Mouse (Mus musculus): Measurements from ENCODE around the gene Eps8. TPM values are rescaled to one million over a fixed set of nuclear protein-coding genes. Genes with fewer than 3 reads are reported as not detected.
A peak's percentile ranks its signal among the peaks of the same experiment; 100 is the strongest.

Eps8 gene
- polyA plus RNA-seq, 1 experiment from 2014 or later: 1.7 TPM

DNA sequence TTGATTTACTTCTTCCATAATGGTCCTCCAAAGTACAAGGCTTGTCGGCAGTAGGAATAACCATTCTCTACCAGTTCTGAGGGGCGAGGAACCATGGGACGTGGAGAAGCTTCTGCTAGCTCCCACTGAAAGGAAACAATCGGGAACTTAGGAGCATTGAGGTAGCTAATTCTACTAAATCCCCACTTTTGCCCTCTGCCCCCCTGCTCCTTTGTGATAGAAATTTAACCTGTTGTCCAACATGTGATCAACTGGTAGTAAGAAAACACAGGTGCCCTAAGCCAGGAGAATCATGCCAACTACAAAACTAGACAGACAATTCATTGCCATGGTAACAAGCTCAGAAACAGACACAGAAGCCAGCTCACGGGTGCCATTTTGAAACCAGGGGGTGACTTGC lies 71.6 kb downstream of the Eps8 start:
- Histone ChIP-seq H3K4me3 (replicated peaks) (no peak overlapping the region), H3K27me3 (no peaks in the 10 kb centered on the region), H3K9me3 (replicated peaks) (no peaks in the 10 kb centered on the region), H3K27ac (no peak overlapping the region), H3K4me2 (no peak overlapping the region), H3K9ac (no peak overlapping the region), H3K36me3 (no peaks in the 10 kb centered on the region), H3K4me1 (replicated peaks) (no peaks in the 10 kb centered on the region)
- 76% methylated on average over 5 of the region's 5 CpGs for WGBS (ENCODE audit: insufficient replicate concordance)
- DNase-seq (no peak), ATAC-seq (ENCODE audit: low read depth) (no peak)

DNA sequence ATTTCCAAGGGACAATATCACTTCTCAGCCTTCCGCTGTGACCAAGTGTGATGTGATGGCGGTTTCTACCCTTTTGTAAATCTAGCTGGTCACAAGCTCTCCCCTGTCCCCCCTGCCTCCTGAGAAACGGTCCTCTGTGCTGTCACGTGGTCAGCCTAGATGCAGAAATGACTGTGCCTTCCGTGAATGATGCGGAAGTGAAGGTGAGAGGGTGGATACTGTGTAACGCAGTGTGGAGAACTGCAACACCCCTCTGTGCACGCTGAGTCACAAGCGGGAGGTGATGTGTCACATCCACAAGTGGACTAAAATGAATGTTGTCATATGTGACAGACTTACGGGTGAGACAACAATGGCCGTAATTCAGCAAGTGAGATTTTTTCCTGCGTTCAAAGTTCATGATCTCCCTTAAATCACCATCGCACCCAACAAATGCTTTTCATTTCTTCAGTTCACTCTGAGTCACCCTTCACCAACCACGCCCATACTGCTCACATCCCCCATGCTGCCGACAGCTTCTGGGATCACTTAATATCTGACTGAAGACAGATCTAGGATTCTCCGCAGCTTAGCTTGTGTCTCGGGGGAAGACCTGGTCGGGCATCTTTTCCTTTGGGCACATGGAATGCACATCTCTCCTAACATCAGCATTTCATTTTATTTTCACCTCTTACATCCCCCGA lies 72.3 kb downstream of the Eps8 start:
- H3K36me3 ChIP-seq: no peaks in the 10 kb centered on the region
- no peaks in the 10 kb centered on the region for H3K27me3 ChIP-seq
- WGBS (ENCODE audit: insufficient replicate concordance): 69% methylated on average over 19 of the region's 19 CpGs
- no peak overlapping the region for H3K4me3 ChIP-seq (replicated peaks)
- no peaks in the 10 kb centered on the region for H3K9me3 ChIP-seq (replicated peaks)
- H3K9ac ChIP-seq: no peak overlapping the region
- no peaks in the 10 kb centered on the region for H3K4me1 ChIP-seq (replicated peaks)
- DNase-seq (no peak), ATAC-seq (ENCODE audit: low read depth) (no peak)
- H3K4me2 ChIP-seq: no peak overlapping the region
- no peak overlapping the region for H3K27ac ChIP-seq

DNA sequence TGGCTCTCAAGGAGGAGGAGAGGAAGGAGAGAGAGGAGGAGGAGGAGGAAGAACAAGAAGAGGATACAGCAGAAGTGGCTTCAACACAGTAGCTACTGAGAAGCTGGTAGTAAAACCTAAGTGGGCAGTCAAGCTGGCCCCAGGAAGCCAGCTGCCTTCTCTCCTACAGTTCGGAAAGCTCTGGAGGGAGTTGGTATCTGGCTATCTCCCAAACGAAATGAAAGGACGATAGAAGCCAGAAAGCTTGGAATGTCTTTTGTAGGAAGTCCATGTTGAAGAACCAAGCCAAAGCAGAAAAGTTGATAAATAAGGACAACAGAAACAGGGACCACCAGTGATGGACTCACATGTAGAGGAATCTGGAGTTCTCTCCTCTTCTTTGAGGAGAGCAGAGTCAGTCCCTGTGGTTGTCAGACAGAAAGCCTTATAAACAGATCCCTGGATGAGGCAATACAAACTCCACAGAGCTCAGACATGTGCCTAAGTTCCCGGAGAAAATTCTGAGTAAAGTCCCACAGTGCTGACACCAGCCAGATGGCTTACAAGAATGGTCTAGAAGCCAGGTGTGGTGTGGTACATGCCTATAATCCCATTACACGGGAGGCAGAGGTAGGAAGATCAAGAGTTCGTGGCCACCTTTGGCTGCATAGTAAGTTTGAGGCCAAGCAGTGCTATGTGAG lies 73.2 kb downstream of the Eps8 start:
- Histone ChIP-seq H3K4me1 (replicated peaks) (0 out of 2 replicates have a peak, but pooled peaks cover 4% of the 10 kb centered on the region), H3K27me3 (no peaks in the 10 kb centered on the region), H3K36me3 (no peaks in the 10 kb centered on the region), H3K4me3 (replicated peaks) (no peak overlapping the region), H3K27ac (no peak overlapping the region), H3K9ac (no peak overlapping the region), H3K4me2 (no peak overlapping the region), H3K9me3 (replicated peaks) (no peaks in the 10 kb centered on the region)
- WGBS (ENCODE audit: insufficient replicate concordance): 75% methylated on average over 6 of the region's 6 CpGs
- no peak for ATAC-seq (ENCODE audit: low read depth)
- no peak for DNase-seq

DNA sequence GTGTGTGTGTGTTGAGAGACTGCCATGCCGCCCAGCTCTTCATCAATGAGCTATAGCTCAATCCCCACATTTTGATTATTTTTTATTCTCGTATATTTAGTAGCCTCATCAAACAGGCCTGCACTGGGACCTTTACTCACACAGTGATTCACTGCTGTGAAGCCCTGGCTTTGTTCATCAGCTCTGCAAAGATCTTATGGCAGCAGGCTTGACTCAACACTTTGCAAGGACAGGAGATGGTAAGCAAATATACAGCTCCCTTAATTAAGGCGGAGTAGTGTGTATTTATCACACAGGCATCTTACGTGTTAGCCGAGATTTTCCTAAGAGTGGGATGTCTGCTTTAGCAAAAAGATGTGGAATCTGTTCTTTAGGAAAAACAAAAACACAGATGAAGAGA lies 74.2 kb downstream of the Eps8 start:
- H3K9me3 ChIP-seq (replicated peaks): no peaks in the 10 kb centered on the region
- ATAC-seq (ENCODE audit: low read depth) (no peak), DNase-seq (no peak)
- H3K9ac ChIP-seq: no peak overlapping the region
- H3K27me3 ChIP-seq: no peaks in the 10 kb centered on the region
- H3K4me3 ChIP-seq (replicated peaks): no peak overlapping the region
- 0 out of 2 replicates have a peak, but pooled peaks cover 4% of the 10 kb centered on the region for H3K4me1 ChIP-seq (replicated peaks)
- WGBS (ENCODE audit: insufficient replicate concordance): 78% methylated on average over 5 of the region's 5 CpGs
- no peak overlapping the region for H3K27ac ChIP-seq
- H3K36me3 ChIP-seq: no peaks in the 10 kb centered on the region
- H3K4me2 ChIP-seq: no peak overlapping the region

DNA sequence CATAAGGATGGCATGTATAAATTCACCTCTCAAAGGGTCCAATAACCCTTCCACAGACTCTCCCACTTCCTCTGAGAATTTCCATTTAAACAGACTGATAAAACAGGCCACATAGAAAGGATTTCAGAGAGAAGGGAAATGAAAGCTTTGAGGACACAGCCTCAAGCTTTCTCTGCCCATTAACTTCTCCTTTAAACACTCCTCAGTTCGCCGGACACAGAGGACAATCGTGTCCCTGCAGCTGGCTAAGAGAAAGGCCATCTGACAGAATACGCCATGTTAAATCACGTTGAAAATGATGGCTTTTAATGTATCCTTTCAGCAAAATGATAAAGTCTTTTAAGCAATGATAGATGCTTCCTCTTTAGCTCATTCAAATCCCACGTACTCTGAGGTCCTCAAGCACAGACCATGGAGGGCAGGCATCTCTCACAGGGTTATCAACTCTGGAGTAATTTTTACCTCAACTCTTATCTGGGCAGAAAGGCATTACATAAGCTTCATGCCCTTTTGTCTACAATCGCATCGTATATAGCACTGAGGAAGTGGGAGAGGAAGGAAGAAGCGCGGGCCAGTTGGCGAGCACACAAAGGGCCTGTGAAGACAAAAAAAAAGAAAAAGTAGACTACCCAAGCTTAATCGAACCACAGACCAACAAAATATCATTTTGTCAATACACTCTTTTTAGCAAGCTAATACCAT lies 77.9 kb downstream of the Eps8 start:
- Histone ChIP-seq H3K27me3 (no peaks in the 10 kb centered on the region), H3K4me3 (replicated peaks) (no peak overlapping the region), H3K4me1 (replicated peaks) (peaks cover 13% of the 10 kb centered on the region; the same call in 1 of the 2 replicates), H3K27ac (no peak overlapping the region), H3K9me3 (replicated peaks) (no peaks in the 10 kb centered on the region), H3K9ac (no peak overlapping the region), H3K4me2 (no peak overlapping the region), H3K36me3 (no peaks in the 10 kb centered on the region)
- WGBS (ENCODE audit: insufficient replicate concordance): 22% methylated on average over 12 of the region's 12 CpGs
- ATAC-seq (ENCODE audit: low read depth) (0 out of 2 replicates have a peak, but pooled peaks have one; percentile 34), DNase-seq (no peak)

DNA sequence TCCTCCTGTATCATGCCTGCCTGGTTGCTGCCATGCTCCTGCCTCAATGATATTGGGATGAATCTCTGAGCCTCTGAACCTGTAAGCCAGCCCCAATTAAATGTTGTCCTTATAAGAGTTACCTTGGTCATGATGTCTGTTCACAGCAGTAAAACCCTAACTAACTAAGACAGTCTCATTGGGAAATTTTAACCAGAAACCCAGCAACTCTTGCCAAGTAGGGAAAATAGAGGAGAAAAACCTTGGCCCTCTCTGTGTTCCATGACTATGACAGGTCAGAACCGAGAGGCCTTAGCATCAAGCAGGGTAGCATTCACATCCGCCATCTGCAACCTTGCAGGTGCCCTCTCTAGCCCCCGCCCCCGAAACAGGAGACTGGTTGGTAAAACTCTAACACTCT lies 78.6 kb downstream of the Eps8 start:
- no peak overlapping the region for H3K4me3 ChIP-seq (replicated peaks)
- peaks cover 13% of the 10 kb centered on the region; the same call in 1 of the 2 replicates for H3K4me1 ChIP-seq (replicated peaks)
- H3K9ac ChIP-seq: no peak overlapping the region
- no peaks in the 10 kb centered on the region for H3K27me3 ChIP-seq
- H3K36me3 ChIP-seq: no peaks in the 10 kb centered on the region
- H3K9me3 ChIP-seq (replicated peaks): no peaks in the 10 kb centered on the region
- H3K4me2 ChIP-seq: no peak overlapping the region
- DNase-seq (no peak), ATAC-seq (ENCODE audit: low read depth) (no peak)
- H3K27ac ChIP-seq: no peak overlapping the region
- 67% methylated on average over 4 of the region's 4 CpGs for WGBS (ENCODE audit: insufficient replicate concordance)

DNA sequence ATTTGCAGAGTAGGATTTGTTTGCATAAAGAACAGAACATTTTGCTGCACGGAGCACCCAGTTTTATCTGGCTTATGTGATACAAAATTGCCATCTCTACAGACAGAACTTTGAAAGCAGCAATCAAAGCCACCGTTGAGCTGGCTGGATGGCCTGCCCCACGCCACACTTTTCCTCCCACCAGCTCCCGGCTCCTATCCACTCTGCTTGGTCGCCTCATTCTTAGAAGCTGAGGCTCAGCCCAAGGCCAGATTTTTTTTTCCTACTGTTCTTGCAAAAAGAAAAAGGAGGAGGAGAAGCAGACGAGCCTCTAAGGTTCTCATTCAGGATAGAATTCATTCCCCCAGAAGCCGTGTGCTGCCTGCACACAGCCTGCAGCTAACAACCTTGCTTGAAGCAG lies 80.8 kb downstream of the Eps8 start:
- DNase-seq: no peak
- ATAC-seq (ENCODE audit: low read depth): no peak
- no peaks in the 10 kb centered on the region for H3K27me3 ChIP-seq
- H3K4me1 ChIP-seq (replicated peaks): peaks cover 13% of the 10 kb centered on the region; the same call in 1 of the 2 replicates
- 57% methylated on average over 7 of the region's 7 CpGs for WGBS (ENCODE audit: insufficient replicate concordance)
- H3K27ac ChIP-seq: no peak overlapping the region
- no peaks in the 10 kb centered on the region for H3K36me3 ChIP-seq
- H3K4me3 ChIP-seq (replicated peaks): no peak overlapping the region
- H3K9ac ChIP-seq: no peak overlapping the region
- no peaks in the 10 kb centered on the region for H3K9me3 ChIP-seq (replicated peaks)
- H3K4me2 ChIP-seq: no peak overlapping the region

DNA sequence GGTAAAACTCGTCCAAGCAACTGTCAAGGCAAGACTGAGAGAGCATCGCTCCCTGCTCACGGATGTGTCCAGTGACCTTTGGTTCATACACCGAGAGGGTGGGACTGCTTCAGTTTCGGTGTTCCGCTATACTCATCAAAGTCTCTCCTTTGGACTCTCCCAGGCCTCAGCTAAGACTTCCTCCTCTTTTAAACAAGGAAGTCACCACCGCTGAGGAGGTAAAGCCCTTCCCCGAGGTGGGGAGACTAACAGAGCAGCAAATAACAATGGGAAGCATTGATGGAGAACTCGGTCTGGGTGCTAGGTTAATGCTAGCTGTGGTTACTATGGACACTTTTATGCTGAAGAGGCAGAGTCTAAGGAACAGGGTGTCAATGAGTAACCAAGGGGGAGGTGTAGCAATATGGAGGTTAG lies 84.0 kb downstream of the Eps8 start:
- DNase-seq (no peak), ATAC-seq (ENCODE audit: low read depth) (no peak)

DNA sequence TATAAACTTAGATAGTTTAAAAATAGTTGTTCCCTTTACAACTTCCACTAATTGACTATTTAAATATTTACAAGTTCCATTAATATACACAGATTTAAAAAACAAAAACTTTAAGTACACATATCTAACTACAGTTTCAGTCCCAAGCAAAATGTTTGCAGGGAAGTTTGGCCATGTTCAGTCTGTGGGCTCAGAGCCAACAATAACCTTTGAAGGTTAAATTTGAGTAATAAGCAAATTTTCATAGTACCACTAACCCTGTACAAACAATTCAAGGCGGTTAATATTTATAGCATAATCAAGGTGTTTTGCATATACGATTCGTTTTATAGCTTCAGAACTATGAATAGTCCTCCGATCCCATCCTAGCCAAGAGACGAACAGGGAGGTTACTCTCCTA lies 84.7 kb downstream of the Eps8 start:
- Histone ChIP-seq H3K27ac (no peak overlapping the region), H3K9me3 (replicated peaks) (no peaks in the 10 kb centered on the region), H3K36me3 (no peaks in the 10 kb centered on the region), H3K9ac (no peak overlapping the region), H3K4me3 (replicated peaks) (no peak overlapping the region), H3K4me1 (replicated peaks) (peaks cover 4% of the 10 kb centered on the region; the same call in 1 of the 2 replicates), H3K4me2 (no peak overlapping the region), H3K27me3 (no peaks in the 10 kb centered on the region)
- DNase-seq (no peak), ATAC-seq (ENCODE audit: low read depth) (no peak)
- 83% methylated on average over 5 of the region's 5 CpGs for WGBS (ENCODE audit: insufficient replicate concordance)

More for the DNA sequence above, 84.0 kb downstream of the Eps8 start:
- H3K36me3 ChIP-seq: no peaks in the 10 kb centered on the region
- H3K4me2 ChIP-seq: no peak overlapping the region
- H3K4me3 ChIP-seq (replicated peaks): no peak overlapping the region
- no peak overlapping the region for H3K27ac ChIP-seq
- H3K9me3 ChIP-seq (replicated peaks): no peaks in the 10 kb centered on the region
- H3K9ac ChIP-seq: no peak overlapping the region
- WGBS (ENCODE audit: insufficient replicate concordance): 60% methylated on average over 9 of the region's 9 CpGs
- peaks cover 8% of the 10 kb centered on the region; the same call in 1 of the 2 replicates for H3K4me1 ChIP-seq (replicated peaks)
- no peaks in the 10 kb centered on the region for H3K27me3 ChIP-seq

DNA sequence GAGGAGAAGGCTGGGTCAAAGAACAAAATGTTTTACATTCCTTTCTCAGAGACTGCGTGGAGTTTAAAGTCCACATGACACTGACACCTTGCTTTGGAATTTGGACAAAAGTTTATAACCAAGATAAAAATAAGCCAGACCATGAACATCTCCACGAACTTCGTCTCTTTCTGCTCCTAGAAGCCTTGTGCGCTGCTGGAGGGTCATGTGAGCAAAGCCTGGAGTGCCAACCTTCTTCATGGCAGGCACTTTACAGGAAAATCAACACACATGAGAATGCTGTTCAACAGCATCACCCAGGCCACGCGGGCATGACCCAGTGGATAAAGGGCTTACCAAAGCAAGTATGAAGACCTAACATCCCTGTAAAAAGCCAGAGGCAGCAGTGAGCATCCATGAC lies 85.6 kb downstream of the Eps8 start:
- no peak for ATAC-seq (ENCODE audit: low read depth)
- no peaks in the 10 kb centered on the region for H3K36me3 ChIP-seq
- WGBS (ENCODE audit: insufficient replicate concordance): 78% methylated on average over 6 of the region's 6 CpGs
- no peaks in the 10 kb centered on the region for H3K4me1 ChIP-seq (replicated peaks)
- H3K4me3 ChIP-seq (replicated peaks): no peak overlapping the region
- H3K27me3 ChIP-seq: no peaks in the 10 kb centered on the region
- no peak overlapping the region for H3K9ac ChIP-seq
- H3K9me3 ChIP-seq (replicated peaks): no peaks in the 10 kb centered on the region
- DNase-seq: no peak
- no peak overlapping the region for H3K4me2 ChIP-seq
- no peak overlapping the region for H3K27ac ChIP-seq

DNA sequence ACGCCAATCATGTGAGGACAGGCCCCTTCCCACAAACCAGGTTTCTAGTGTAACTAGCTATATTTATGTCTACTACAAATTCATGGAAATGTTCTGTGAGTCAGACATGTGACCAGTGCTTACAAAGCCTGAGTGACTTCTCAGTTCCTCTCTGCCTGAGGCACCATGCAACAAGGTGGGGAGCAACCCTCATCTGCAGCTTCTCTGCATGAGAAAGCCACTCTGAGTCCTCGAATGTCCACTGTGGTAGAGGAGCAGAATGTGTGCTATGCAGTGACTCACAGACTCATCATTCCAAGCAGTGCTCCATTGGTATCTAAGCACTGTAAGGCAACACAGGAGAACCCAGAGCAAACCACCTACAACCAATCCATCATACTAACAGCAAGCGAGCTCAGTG lies 88.8 kb downstream of the Eps8 start:
- H3K36me3 ChIP-seq: no peaks in the 10 kb centered on the region
- H3K9ac ChIP-seq: no peak overlapping the region
- H3K4me3 ChIP-seq (replicated peaks): no peak overlapping the region
- 74% methylated on average over 3 of the region's 3 CpGs for whole genome bisulfite sequencing (ENCODE audit: insufficient replicate concordance)
- DNase-seq: no peak
- H3K27me3 ChIP-seq: no peaks in the 10 kb centered on the region
- no peaks in the 10 kb centered on the region for H3K4me1 ChIP-seq (replicated peaks)
- H3K27ac ChIP-seq: no peak overlapping the region
- H3K4me2 ChIP-seq: no peak overlapping the region
- H3K9me3 ChIP-seq (replicated peaks): no peaks in the 10 kb centered on the region
- no peak for ATAC-seq (ENCODE audit: low read depth)

Measured in liver, embryonic 13.5 days (tissue).